Mouse (Mus musculus) lung, postnatal 0 days (tissue): Measurements from ENCODE around the gene Pigr. TPM values are rescaled to one million over a fixed set of nuclear protein-coding genes. Genes with fewer than 3 reads are reported as not detected.

Source experiments
- ATAC-seq: fragments of 200-750 bp; cut with Nextera tagmentation; 2 replicates; pipeline ENCODE4 v1.8.0; 2017; ENCODE audit warnings: moderate library complexity
- DNase-seq: peaks from one replicate; pipeline ENCODE4 v3.0.0-alpha.2; 2016; ENCODE audit warnings: low spot score
- H3K27ac ChIP-seq: fragments of 300-500 bp; sonication (generic); 2 replicates; pipeline ENCODE4 v1.5.1; 2014; ENCODE audit warnings: antibody characterized with exemption, mild to moderate bottlenecking, low read length, mixed read lengths
- H3K27me3 ChIP-seq: fragments of 300-500 bp; sonication (generic); replicated peaks from 2 replicates; pipeline ENCODE4 v1.6.1; 2014; ENCODE audit warnings: low read length, mixed read lengths; ENCODE audit not compliant: insufficient read depth
- H3K36me3 ChIP-seq: fragments of 300-500 bp; sonication (generic); 2 replicates; pipeline ENCODE4 v1.6.1; 2014; ENCODE audit warnings: low read length, mixed read lengths; ENCODE audit not compliant: insufficient read depth
- H3K4me1 ChIP-seq: fragments of 300-500 bp; sonication (generic); 2 replicates; pipeline ENCODE4 v1.6.1; 2014; ENCODE audit warnings: antibody characterized with exemption, low read depth, low read length, mixed read lengths; ENCODE audit not compliant: insufficient read depth
- H3K4me2 ChIP-seq: fragments of 300-500 bp; sonication (generic); replicated peaks from 2 replicates; pipeline ENCODE4 v1.6.1; 2014; ENCODE audit warnings: low read depth, mild to moderate bottlenecking, low read length, moderate library complexity, mixed read lengths
- H3K4me3 ChIP-seq: fragments of 300-500 bp; sonication (generic); 2 replicates; pipeline ENCODE4 v1.5.1; 2014; ENCODE audit warnings: low read depth, low read length
- H3K9ac ChIP-seq: fragments of 300-500 bp; sonication (generic); replicated peaks from 2 replicates; pipeline ENCODE4 v1.6.1; 2014; ENCODE audit warnings: low read depth, mild to moderate bottlenecking
- H3K9me3 ChIP-seq: fragments of 300-500 bp; sonication (generic); 2 replicates; pipeline ENCODE4 v1.6.1; 2016; ENCODE audit warnings: low read length, mixed read lengths
- CTCF ChIP-seq: IDR thresholded peaks from 2 replicates; pipeline ENCODE4 v1.5.1; 2016; ENCODE audit warnings: antibody characterized with exemption, mild to moderate bottlenecking
- EP300 ChIP-seq: IDR thresholded peaks from 2 replicates; pipeline ENCODE4 v1.6.1; 2016; ENCODE audit warnings: antibody characterized with exemption, mild to moderate bottlenecking, control low read depth
- WGBS: fragments of 180-500 bp; shearing (Covaris S2); extraction: QIAGEN DNeasy Blood & Tissue Kit; methylation state at CpG from one replicate; pipeline ENCODE4 v1.1.7; 2014; 5-methylcytosine and 5-hydroxymethylcytosine counted together
- polyA plus RNA-seq: library from polyadenylated mRNA; unstranded; fragments of >200 nt; fragmentation: Nextera tagmentation; extraction: Ambion mirVana; gene quantifications from 2 replicates; pipeline ENCODE4 v1.2.1, GENCODE M21; 2015

The Pigr gene
- polyA plus RNA-seq, 1 experiment from 2014 or later = 0.08 TPM

DNA sequence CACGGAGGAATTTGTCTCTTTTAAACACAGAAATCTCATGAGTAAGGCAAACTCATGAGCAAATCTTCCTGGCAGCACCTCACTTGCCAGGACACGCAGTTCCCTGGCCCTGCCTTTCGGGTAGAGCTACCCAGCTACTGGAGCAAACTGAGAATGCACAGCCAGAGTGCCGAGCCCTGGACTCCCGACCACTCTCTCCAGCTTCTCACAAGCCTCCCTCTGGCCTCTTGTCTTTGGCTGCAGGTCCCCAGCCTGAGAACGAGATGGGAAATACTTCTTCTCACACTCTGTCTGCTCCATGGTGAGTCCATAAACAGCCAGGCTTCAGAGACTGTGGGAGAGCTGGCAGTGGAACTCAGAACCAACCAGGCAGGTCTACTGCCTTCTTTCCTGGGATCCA, 23.5 kb upstream of the Pigr start:
- no peak for ATAC-seq
- no peak for DNase-seq
- Histone ChIP-seq H3K4me1 (no peaks in the 10 kb centered on the region), H3K36me3 (no peaks in the 10 kb centered on the region), H3K27ac (no peak overlapping the region), H3K9ac (no peak overlapping the region), H3K9me3 (no peaks in the 10 kb centered on the region), H3K4me2 (no peak overlapping the region), H3K27me3 (no peaks in the 10 kb centered on the region), H3K4me3 (no peak overlapping the region)
- WGBS = 57% methylated on average over 6 of the region's 6 CpGs
- TF ChIP-seq EP300 (no peak), CTCF (no peak)

DNA sequence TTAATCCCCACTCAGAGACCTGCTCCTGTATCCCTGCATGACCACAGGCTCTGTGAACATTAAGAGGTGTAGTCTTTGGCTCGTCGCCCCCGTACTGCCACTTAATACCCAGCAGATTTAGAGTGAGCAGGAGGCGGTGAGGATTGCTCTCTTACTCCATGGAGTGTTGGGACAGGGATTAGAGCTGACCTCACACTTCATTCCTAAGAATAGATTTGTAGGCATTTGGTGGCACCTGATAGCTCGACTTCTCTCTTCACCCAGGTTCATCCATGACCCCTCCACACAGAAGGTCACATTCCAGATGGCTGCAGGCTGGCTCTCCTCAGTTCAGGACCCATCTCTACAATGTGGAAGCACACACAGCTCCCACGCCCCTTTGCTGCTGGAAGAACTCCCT, 22.2 kb upstream of the Pigr start:
- DNase-seq (no peak), ATAC-seq (peak; percentile 46; the same call in 1 of the 2 replicates)
- Histone ChIP-seq H3K27ac (no peak overlapping the region), H3K9ac (no peak overlapping the region), H3K4me2 (no peak overlapping the region), H3K27me3 (no peaks in the 10 kb centered on the region), H3K9me3 (no peaks in the 10 kb centered on the region), H3K36me3 (no peaks in the 10 kb centered on the region), H3K4me1 (no peaks in the 10 kb centered on the region), H3K4me3 (no peak overlapping the region)
- TF ChIP-seq EP300 (no peak), CTCF (no peak)
- 40% methylated on average over 6 of the region's 6 CpGs for WGBS

DNA sequence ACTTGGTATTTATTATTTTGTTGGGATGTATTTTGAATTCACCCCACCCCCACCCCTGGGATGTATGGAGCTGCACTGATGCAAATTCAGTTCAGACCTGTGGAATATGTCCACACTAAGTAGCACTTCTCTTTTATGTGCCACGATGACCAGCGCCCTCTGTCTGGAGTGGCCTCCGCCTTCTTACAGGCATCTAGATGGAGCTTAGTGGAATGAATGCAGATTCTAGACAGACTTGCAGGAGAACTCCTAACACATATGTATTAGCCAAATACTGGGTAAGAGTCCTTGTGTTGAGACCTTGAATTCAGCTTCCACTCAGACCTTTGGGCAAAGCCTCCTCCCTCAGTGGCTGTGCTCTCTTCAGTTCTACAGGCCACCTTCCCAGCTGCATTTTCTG, 15.6 kb upstream of the Pigr start:
- no peak for DNase-seq

DNA sequence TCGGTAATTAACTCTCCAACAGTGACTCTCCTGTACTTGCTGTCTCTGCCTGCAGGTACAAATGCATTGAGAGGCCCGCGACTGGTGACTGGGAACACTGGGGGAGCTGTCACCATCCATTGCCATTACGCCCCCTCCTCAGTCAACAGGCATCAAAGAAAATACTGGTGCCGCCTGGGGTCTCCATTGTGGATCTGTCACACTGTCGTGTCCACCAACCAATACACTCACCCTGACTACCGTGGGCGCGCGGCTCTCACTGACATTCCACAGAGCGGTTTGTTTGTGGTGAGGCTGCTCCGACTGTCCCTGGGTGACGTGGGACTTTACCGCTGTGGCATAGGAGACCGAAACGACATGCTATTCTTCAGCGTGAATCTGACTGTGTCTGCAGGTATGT, 15.2 kb upstream of the Pigr start:
- 56% methylated on average over 17 of the region's 17 CpGs for WGBS

More for the DNA sequence above, 15.6 kb upstream of the Pigr start:
- no peak for ATAC-seq
- Histone ChIP-seq H3K9me3 (no peaks in the 10 kb centered on the region), H3K4me3 (no peak overlapping the region), H3K36me3 (no peaks in the 10 kb centered on the region), H3K9ac (no peak overlapping the region), H3K27ac (no peak overlapping the region), H3K27me3 (no peaks in the 10 kb centered on the region), H3K4me1 (no peaks in the 10 kb centered on the region), H3K4me2 (no peak overlapping the region)
- TF ChIP-seq CTCF (no peak), EP300 (no peak)
- 63% methylated on average over 3 of the region's 3 CpGs for WGBS

DNA sequence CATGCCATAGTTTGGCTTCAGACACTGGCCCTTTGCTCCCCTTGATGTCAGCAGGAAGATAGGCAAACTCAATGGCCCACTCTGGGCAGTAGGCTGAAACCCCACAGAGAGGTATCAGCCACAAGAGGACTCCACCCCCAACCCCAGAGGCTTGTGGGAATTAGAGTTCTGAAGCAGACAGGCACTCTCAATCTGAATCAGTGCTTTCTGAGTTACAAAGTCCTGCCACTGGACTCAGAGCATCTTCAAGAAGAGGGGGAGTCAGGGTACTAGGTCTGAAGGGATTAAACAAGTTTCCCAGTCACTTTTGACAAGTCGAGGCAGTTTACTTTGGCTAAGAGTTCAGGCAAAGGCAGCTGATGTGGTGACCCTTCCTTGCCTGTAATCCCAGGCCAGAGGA, 6.7 kb upstream of the Pigr start:
- no peak for TF ChIP-seq EP300
- no peak for TF ChIP-seq CTCF
- no peaks in the 10 kb centered on the region for H3K36me3 ChIP-seq
- H3K27ac ChIP-seq = no peak overlapping the region
- no peak for ATAC-seq
- H3K4me1 ChIP-seq = no peaks in the 10 kb centered on the region
- no peak overlapping the region for H3K4me2 ChIP-seq
- no peak for DNase-seq
- H3K27me3 ChIP-seq = no peaks in the 10 kb centered on the region
- H3K4me3 ChIP-seq = no peak overlapping the region
- H3K9me3 ChIP-seq = no peaks in the 10 kb centered on the region
- 60% methylated on average over 1 of the region's 1 CpGs for WGBS
- no peak overlapping the region for H3K9ac ChIP-seq

More for the DNA sequence above, 15.2 kb upstream of the Pigr start:
- Histone ChIP-seq H3K9ac (no peak overlapping the region), H3K4me3 (no peak overlapping the region), H3K27me3 (no peaks in the 10 kb centered on the region), H3K36me3 (no peaks in the 10 kb centered on the region), H3K27ac (no peak overlapping the region), H3K4me2 (no peak overlapping the region), H3K9me3 (no peaks in the 10 kb centered on the region), H3K4me1 (no peaks in the 10 kb centered on the region)
- TF ChIP-seq EP300 (no peak), CTCF (no peak)
- DNase-seq (no peak), ATAC-seq (no peak)

DNA sequence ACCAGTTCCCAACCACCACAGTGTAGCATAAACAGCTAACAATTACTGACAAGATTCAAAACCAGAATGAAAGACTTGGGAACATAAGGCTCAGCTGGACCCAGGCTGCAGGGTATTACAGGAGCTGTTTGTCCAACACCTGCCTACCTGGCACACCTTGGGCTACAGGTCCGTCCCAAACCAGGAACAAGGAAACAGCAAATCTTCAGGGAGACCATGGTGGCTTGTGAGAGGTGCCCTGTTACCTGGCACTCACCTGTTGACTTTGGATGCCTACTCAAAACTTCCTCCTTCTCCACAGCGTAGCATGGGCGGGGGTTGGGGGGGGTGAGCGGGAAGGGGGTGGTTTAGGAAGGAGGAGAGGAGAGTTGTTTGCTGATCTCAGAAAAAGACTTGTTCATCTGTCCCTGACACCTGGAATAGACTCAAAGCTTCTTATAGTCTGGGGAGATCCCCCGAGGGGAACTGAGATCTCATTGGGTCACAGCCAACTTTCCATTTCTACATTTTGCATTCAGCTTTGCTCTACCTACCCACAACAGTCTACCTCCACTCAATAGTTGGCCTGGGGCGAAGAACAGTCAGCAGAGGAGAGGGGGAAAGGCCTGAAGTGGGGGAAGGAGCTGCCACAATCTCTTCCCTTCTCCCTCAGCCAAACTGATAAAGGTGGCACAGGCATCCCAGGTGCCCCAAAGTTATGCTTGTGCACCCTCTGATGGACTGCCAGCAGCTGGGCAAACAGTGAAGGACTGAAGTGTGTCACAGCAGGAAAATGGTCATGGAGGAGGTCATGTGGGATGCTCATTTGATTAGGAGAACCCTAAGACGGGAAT, 6.0 kb upstream of the Pigr start:
- no peaks in the 10 kb centered on the region for H3K36me3 ChIP-seq
- TF ChIP-seq CTCF (no peak), EP300 (no peak)
- H3K27me3 ChIP-seq = no peaks in the 10 kb centered on the region
- no peaks in the 10 kb centered on the region for H3K4me1 ChIP-seq
- H3K27ac ChIP-seq = no peak overlapping the region
- ATAC-seq (peak; percentile 86), DNase-seq (peak; percentile 76)
- WGBS = 56% methylated on average over 7 of the region's 7 CpGs
- H3K4me2 ChIP-seq = no peak overlapping the region
- H3K9ac ChIP-seq = no peak overlapping the region
- no peaks in the 10 kb centered on the region for H3K9me3 ChIP-seq
- H3K4me3 ChIP-seq = no peak overlapping the region

DNA sequence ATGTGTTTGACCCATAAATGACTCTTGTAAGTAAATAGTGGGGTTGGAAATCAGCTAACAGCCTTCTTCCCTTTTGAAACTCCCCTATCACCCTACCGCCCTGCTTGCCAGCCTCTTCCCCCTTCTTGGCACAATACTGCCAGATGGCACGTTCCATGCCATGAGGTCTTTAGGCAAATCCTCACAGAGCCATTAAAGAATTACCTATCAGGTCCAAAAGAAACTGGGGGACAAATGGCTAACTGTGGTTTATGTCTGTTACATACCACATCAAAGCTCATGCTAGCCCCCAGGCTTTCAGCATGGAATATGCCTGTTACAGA, 5.4 kb upstream of the Pigr start:
- Histone ChIP-seq H3K9ac (no peak overlapping the region), H3K36me3 (no peaks in the 10 kb centered on the region), H3K27me3 (no peaks in the 10 kb centered on the region), H3K4me2 (no peak overlapping the region), H3K27ac (no peak overlapping the region), H3K9me3 (no peaks in the 10 kb centered on the region), H3K4me3 (no peak overlapping the region), H3K4me1 (no peaks in the 10 kb centered on the region)
- 83% methylated on average over 2 of the region's 2 CpGs for WGBS
- DNase-seq (no peak), ATAC-seq (no peak)
- TF ChIP-seq CTCF = no peak
- no peak for TF ChIP-seq EP300
